Mouse (Mus musculus): ENCODE data around the gene Stk36. TPM values are rescaled to one million over a fixed set of nuclear protein-coding genes. Genes with fewer than 3 reads are reported as not detected.

Stk36 gene
- polyA plus RNA-seq (2015; fragmentation: Nextera tagmentation; extraction: Ambion mirVana): 19.1 and 25.3 TPM in 2 replicates

DNA sequence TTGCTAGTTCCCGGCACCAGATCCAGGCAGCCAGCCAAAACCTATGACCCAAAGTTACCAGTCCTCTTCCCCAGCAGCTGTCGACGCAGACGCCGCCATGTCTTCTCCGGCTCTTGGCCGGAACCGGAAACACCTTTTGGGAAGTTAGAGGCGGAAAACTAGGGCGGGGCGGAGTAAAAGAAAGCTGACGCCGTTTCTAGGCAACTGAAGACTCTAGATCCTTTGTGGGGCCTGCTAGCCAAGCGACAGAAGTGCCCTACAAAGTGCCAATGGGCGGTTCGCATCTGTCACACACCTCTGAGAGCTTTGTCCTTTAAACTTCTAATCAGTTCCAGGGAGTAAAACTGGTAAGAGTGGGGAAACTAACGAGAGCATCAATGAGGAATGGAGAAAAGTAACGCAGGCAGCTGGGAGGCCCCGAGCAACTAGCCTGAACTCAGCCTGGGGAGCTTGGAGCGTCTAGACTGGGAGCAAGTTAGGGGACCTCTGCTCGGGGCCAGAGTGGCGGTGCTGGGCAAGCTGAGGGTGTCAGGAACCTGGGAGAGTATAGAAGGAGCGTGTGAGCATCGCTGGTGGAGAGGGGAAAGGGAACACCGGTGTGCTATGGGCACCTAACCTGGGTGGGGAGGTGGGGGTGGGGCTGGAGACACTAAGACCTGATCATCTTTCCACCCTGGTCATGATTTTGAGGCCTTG, at the start of gene Stk36, which contains the start of gene Rnf25:
Stk36 (plus strand) TSS at position 179 of the 696 bp plus-strand sequence.
Rnf25 (minus strand) TSS at position 131 of the 696 bp plus-strand sequence.
- H3K36me3 ChIP-seq (ENCODE audit: control insufficient read depth, insufficient read depth, low read length): peaks cover 15% of the 10 kb centered on the region
- H3K27ac ChIP-seq (ENCODE audit: low read length): peak within 1 kb of the TSS; percentile 76
- peaks cover 14% of the 10 kb centered on the region for H3K4me1 ChIP-seq (ENCODE audit: control insufficient read depth, insufficient read depth, low read length)
- no peaks in the 10 kb centered on the region for H3K27me3 ChIP-seq (ENCODE audit: control insufficient read depth, insufficient read depth, low read depth, low read length)
- peak within 1 kb of the TSS; percentile 92 for H3K9ac ChIP-seq (ENCODE audit: low read depth, low read length)
- no peaks in the 10 kb centered on the region for H3K9me3 ChIP-seq (replicated peaks; ENCODE audit: control insufficient read depth, low read length, poor library complexity, severe bottlenecking)
- ATAC-seq: peak; percentile 93
- WGBS: 8% methylated on average over 25 of the region's 25 CpGs
- H3K4me3 ChIP-seq (ENCODE audit: low read depth, low read length): peak within 1 kb of the TSS; percentile 94
- H3K4me2 ChIP-seq (ENCODE audit: low read length): peak within 1 kb of the TSS; percentile 94

DNA sequence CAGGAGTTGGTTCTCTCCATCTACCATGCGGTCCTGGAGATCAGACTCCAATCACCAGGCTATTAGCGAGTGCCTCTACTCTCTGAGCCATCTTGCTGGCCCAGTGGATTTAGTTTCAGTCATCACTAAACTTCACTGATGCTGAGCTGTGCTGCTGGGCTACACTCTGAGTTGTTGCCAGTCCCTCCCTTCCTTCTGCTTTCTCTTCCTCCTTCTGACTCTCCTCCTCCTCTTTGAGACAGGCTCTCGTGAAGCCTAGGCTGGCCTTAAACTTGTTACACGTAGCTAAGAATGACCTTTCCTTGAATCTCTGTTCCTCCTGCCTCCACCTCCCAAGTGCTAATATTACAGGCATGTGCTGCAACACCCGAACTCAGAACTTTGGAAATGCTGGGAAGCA, 42.2 kb upstream of the Stk36 start:
- H3K4me1 ChIP-seq (ENCODE audit: control insufficient read depth, insufficient read depth, low read length): no peaks in the 10 kb centered on the region
- no peak overlapping the region for H3K9ac ChIP-seq (ENCODE audit: low read depth, low read length)
- H3K9me3 ChIP-seq (replicated peaks; ENCODE audit: control insufficient read depth, low read length, poor library complexity, severe bottlenecking): no peaks in the 10 kb centered on the region
- H3K4me2 ChIP-seq (ENCODE audit: low read length): no peak overlapping the region
- H3K36me3 ChIP-seq (ENCODE audit: control insufficient read depth, insufficient read depth, low read length): 0 out of 2 replicates have a peak, but pooled peaks cover 2% of the 10 kb centered on the region
- no peak overlapping the region for H3K4me3 ChIP-seq (ENCODE audit: low read depth, low read length)
- H3K27ac ChIP-seq (ENCODE audit: low read length): no peak overlapping the region
- H3K27me3 ChIP-seq (ENCODE audit: control insufficient read depth, insufficient read depth, low read depth, low read length): no peaks in the 10 kb centered on the region
- no peak for ATAC-seq
- 86% methylated on average over 5 of the region's 5 CpGs for WGBS

DNA sequence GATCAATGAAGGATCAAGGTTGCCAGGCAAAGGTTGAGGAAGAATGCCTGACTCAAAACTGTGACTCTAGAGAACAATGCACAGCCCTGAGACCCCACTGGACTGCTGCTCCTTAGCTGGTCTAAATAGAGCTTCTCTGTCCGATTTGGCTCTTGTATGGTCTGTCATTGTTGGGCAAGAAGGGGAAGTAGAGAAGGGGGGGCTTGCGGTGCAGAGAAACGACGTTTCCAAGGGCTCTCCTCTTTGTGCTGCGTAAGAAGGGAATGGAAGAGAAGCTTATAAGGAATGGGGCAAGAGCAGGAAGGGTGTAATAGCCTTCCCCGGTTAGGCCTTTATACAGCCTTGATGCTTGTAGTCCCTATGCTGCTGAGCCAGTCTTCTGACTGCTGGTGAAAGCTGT, 35.4 kb upstream of the Stk36 start:
- no peak overlapping the region for H3K27ac ChIP-seq (ENCODE audit: low read length)
- no peaks in the 10 kb centered on the region for H3K9me3 ChIP-seq (replicated peaks; ENCODE audit: control insufficient read depth, low read length, poor library complexity, severe bottlenecking)
- no peak overlapping the region for H3K4me3 ChIP-seq (ENCODE audit: low read depth, low read length)
- H3K36me3 ChIP-seq (ENCODE audit: control insufficient read depth, insufficient read depth, low read length): peaks cover 42% of the 10 kb centered on the region
- H3K27me3 ChIP-seq (ENCODE audit: control insufficient read depth, insufficient read depth, low read depth, low read length): no peaks in the 10 kb centered on the region
- WGBS: 54% methylated on average over 6 of the region's 6 CpGs
- H3K4me2 ChIP-seq (ENCODE audit: low read length): no peak overlapping the region
- H3K9ac ChIP-seq (ENCODE audit: low read depth, low read length): no peak overlapping the region
- H3K4me1 ChIP-seq (ENCODE audit: control insufficient read depth, insufficient read depth, low read length): no peaks in the 10 kb centered on the region
- ATAC-seq: no peak

DNA sequence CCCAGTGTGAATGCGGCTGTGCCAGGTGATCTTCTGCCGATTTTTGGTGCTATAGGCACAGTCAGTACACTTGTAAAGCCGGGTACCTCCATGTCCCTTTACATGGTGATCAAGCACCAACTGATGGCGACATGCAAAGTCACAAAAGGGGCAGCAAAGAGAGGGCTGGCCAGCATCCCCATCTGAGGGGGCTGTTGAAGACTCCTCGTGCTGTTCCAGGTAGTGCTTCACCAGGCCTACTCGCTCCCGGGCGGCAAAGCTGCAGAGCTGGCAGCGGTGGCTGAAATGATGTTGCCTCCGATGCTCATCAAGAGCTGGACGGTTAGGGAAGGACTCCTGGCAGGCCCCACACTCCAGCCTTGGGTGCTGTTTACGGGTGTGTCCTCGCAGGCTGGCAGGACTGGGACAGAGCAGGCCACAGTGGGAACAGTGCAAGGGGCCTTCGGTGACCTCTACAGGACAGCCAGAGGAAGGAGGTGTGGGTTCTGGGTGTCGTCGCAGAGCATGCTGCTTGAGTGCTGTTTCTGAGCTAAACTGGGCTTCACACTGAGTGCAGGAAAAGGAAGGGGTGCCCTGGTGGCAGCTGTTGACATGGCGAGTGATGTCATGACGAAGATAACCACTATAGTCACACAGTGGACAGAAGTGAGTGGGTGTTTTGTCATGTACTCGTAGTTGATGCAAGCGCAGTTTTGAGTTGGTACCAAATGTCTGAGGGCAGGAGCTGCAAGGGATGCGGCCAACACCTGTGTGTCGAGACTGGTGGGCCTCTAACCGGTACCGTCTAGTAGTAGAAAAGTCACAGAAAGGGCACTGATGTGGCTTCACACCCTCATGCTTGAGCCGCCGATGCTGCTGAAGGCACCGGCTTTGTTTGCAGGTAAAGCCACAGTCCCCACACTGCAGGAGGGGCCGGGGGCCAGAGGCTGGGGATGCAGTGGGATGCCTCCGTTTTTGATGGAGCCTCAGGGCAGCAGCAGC, 31.2 kb upstream of the Stk36 start:
- no peaks in the 10 kb centered on the region for H3K9me3 ChIP-seq (replicated peaks; ENCODE audit: control insufficient read depth, low read length, poor library complexity, severe bottlenecking)
- no peak overlapping the region for H3K4me2 ChIP-seq (ENCODE audit: low read length)
- peaks cover 63% of the 10 kb centered on the region for H3K36me3 ChIP-seq (ENCODE audit: control insufficient read depth, insufficient read depth, low read length)
- 94% methylated on average over 29 of the region's 29 CpGs for WGBS
- H3K4me3 ChIP-seq (ENCODE audit: low read depth, low read length): no peak overlapping the region
- no peak overlapping the region for H3K9ac ChIP-seq (ENCODE audit: low read depth, low read length)
- no peak overlapping the region for H3K27ac ChIP-seq (ENCODE audit: low read length)
- H3K4me1 ChIP-seq (ENCODE audit: control insufficient read depth, insufficient read depth, low read length): no peaks in the 10 kb centered on the region
- no peaks in the 10 kb centered on the region for H3K27me3 ChIP-seq (ENCODE audit: control insufficient read depth, insufficient read depth, low read depth, low read length)
- ATAC-seq: no peak

DNA sequence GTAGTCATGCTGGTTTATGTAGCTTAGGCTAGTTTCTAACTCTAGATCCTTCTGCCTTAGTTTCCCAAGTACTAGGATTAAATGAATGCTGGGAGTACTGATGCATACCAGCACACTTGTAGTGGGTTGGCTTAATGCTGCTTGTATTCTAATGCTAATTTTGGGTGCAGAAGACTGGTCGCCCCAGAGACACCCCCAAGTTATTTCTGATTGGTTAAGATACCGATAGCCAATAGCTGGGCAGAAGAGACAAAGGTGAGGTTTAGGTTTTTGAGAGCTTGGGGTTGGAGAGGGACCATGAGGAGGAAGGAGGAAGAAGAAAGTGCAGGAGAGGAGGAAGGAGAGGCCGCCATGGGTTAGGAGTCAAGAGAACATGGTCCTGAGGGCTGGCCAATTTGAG, 18.6 kb upstream of the Stk36 start:
- Histone ChIP-seq H3K9me3 (replicated peaks; ENCODE audit: control insufficient read depth, low read length, poor library complexity, severe bottlenecking) (no peaks in the 10 kb centered on the region), H3K4me2 (ENCODE audit: low read length) (no peak overlapping the region), H3K27me3 (ENCODE audit: control insufficient read depth, insufficient read depth, low read depth, low read length) (no peaks in the 10 kb centered on the region), H3K36me3 (ENCODE audit: control insufficient read depth, insufficient read depth, low read length) (peaks cover 16% of the 10 kb centered on the region), H3K9ac (ENCODE audit: low read depth, low read length) (no peak overlapping the region), H3K4me1 (ENCODE audit: control insufficient read depth, insufficient read depth, low read length) (peaks cover 23% of the 10 kb centered on the region), H3K4me3 (ENCODE audit: low read depth, low read length) (no peak overlapping the region), H3K27ac (ENCODE audit: low read length) (no peak overlapping the region)
- ATAC-seq: no peak
- 77% methylated on average over 3 of the region's 3 CpGs for WGBS

DNA sequence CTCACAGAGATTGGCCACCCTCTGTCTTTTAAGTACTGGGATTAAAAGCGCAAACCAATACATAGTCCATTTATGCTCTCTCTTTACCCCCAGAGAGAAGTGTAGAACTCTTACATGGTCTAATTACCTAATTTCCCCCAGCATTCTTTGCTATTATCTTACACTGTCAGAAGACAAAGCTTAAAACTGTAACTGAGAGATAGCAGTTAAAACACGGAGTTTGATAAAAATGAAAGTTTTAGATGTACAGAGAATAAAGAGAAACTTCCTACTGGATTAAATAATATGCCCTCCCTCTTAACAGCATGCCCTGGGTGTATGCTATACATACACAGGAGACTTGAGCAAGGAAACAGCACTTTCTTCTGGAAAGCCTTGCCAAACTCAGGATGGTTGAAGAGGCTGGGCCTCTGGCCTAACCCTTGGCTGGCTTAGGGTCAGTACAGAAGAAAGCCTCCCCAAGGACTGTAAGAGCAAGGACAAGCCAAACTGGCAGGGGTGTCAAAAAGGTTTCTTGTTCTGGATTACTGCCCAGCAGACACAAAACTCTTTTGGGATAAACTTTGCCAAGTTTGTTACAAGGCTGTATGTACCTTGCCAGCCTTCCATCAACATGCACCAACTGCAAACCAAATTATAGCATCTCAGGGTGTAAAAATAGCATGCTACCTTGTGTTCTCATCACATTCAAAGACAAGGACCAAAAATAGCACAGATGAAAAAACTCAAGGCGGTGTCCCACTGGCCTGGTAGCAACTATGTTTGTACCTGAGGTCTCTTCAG, 16.4 kb upstream of the Stk36 start:
- H3K9me3 ChIP-seq (replicated peaks; ENCODE audit: control insufficient read depth, low read length, poor library complexity, severe bottlenecking): no peaks in the 10 kb centered on the region
- no peak overlapping the region for H3K4me3 ChIP-seq (ENCODE audit: low read depth, low read length)
- ATAC-seq: no peak
- no peaks in the 10 kb centered on the region for H3K27me3 ChIP-seq (ENCODE audit: control insufficient read depth, insufficient read depth, low read depth, low read length)
- peaks cover 3% of the 10 kb centered on the region; the same call in 1 of the 2 replicates for H3K36me3 ChIP-seq (ENCODE audit: control insufficient read depth, insufficient read depth, low read length)
- WGBS: 92% methylated on average over 3 of the region's 3 CpGs
- H3K9ac ChIP-seq (ENCODE audit: low read depth, low read length): no peak overlapping the region
- H3K4me1 ChIP-seq (ENCODE audit: control insufficient read depth, insufficient read depth, low read length): peaks cover 33% of the 10 kb centered on the region
- no peak overlapping the region for H3K27ac ChIP-seq (ENCODE audit: low read length)
- no peak overlapping the region for H3K4me2 ChIP-seq (ENCODE audit: low read length)

DNA sequence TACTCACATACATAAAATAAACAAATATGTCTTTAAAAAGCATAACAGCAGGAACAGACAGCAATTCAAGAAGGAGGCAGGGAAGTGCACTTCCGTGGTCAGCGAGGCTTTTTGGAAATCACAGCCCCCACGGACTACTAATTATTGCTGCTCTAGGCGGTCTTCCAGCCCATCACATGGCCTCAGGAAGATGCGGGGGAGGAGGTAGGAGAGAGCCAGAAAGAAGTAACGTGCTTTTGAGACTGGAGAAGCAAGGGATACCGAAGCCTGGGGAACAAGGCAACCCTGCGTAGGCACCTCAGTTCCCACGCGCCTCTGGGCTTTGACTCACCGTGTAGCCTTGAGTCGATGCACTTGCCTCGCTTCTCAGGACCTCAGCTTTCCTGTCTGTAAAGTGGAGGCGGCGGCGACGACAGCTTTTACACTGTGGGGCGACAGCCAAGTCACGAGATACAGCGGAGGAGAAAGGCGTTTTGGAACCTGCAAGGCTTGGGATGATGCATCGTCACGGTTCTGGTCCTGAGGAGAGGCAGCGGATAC, 13.9 kb upstream of the Stk36 start:
- Histone ChIP-seq H3K9me3 (replicated peaks; ENCODE audit: control insufficient read depth, low read length, poor library complexity, severe bottlenecking) (no peaks in the 10 kb centered on the region), H3K4me2 (ENCODE audit: low read length) (peak overlapping the region; percentile 90), H3K36me3 (ENCODE audit: control insufficient read depth, insufficient read depth, low read length) (peaks cover 14% of the 10 kb centered on the region), H3K27ac (ENCODE audit: low read length) (peak overlapping the region; percentile 86), H3K4me3 (ENCODE audit: low read depth, low read length) (peak overlapping the region; percentile 76), H3K27me3 (ENCODE audit: control insufficient read depth, insufficient read depth, low read depth, low read length) (no peaks in the 10 kb centered on the region), H3K4me1 (ENCODE audit: control insufficient read depth, insufficient read depth, low read length) (peaks cover 33% of the 10 kb centered on the region), H3K9ac (ENCODE audit: low read depth, low read length) (peak overlapping the region; percentile 80)
- no peak for ATAC-seq
- under 1% methylated on average over 24 of the region's 24 CpGs for WGBS

DNA sequence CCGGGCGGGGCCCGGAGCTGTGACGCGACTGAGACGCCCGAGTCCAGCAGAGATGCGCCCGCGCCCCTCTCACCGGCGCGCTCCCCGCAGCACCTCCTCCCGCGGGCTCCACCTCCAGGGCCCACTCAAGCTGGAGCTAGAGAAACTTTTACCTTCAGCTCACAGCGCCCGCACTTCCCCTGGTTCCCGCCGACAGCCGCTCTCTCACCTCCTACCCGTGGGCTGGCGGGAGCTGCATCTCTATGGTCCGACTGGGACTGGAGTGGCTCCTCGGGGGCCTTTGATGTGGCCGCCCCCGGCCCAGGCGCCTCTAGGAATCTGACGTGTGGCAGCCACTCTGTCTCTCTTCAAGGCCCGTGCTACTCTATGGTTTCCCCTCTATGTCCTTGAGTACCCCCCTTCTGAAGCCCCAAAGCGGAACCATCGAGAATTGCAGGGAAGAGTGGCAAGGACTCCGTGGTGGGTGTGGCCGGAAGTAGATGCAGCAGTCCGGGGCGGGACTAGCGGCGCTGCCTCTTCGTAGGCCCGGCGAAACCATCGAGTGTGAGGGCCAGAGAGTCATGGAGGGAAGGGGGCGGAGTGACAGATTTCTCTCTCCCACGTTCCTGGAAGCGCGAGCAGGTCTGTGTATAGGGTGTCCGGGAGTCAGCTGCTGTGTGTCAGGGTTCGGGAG, 13.3 kb upstream of the Stk36 start, which contains the start of the genes Zfp142 and Bcs1l:
Zfp142 (minus strand) TSS at position 474 of the 673 bp plus-strand sequence.
Bcs1l (plus strand) TSS at position 517 of the 673 bp plus-strand sequence.
- H3K4me3 ChIP-seq (ENCODE audit: low read depth, low read length): peak within 1 kb of the TSS; percentile 76
- H3K4me1 ChIP-seq (ENCODE audit: control insufficient read depth, insufficient read depth, low read length): peaks cover 33% of the 10 kb centered on the region
- H3K4me2 ChIP-seq (ENCODE audit: low read length): peak within 1 kb of the TSS; percentile 90
- H3K27me3 ChIP-seq (ENCODE audit: control insufficient read depth, insufficient read depth, low read depth, low read length): no peaks in the 10 kb centered on the region
- WGBS: under 1% methylated on average over 47 of the region's 48 CpGs
- H3K36me3 ChIP-seq (ENCODE audit: control insufficient read depth, insufficient read depth, low read length): peaks cover 14% of the 10 kb centered on the region
- H3K9ac ChIP-seq (ENCODE audit: low read depth, low read length): peak within 1 kb of the TSS; percentile 80
- peak within 1 kb of the TSS; percentile 86 for H3K27ac ChIP-seq (ENCODE audit: low read length)
- H3K9me3 ChIP-seq (replicated peaks; ENCODE audit: control insufficient read depth, low read length, poor library complexity, severe bottlenecking): no peaks in the 10 kb centered on the region
- peak; percentile 100 for ATAC-seq

Measured in midbrain, embryonic 16.5 days (tissue).